ENCODE assay signal across 25 mouse cellular contexts in the genomic region with DNA sequence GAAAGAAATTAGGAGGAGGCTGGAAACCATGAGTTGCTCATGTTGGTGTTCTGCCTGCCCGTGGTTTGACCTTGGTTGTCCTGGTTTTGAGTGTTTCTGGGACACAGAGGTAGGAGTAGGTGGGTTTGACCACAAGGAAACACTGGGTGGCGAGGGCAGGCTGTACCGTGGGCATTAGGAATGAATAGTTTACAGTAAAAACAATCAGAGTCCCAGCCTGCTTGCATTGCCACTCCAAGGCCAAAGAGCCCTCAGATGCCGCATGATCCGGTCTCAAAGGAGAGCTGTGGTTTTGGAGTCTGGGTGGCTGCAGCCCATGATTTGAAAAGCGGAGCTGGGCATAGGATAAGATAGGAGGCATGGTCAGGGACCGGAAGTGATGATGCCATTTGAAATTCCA.
"Had no signal": no experiment of that assay in that cellular context is flagged by ENCODE, and none has a peak within 500 bp of the region (broad histone marks: within the 10 kb centered on the region; RNA-seq: fewer than 3 reads in every experiment).

No protein-coding gene starts in this region.

- H3K4me3 ChIP-seq: gastrocnemius, adult 2 months; heart, embryonic 10.5 days; heart, embryonic 12.5 days; hindbrain, embryonic 10.5 days; hindbrain, embryonic 12.5 days; intestine, embryonic 15.5 days; layer of hippocampus, adult 2 months; left cerebral cortex, adult 2 months; limb, embryonic 10.5 days; limb, embryonic 12.5 days had no signal

- H3K4me1 ChIP-seq: heart, embryonic 10.5 days; heart, embryonic 12.5 days; hindbrain, embryonic 10.5 days; hindbrain, embryonic 12.5 days; intestine, embryonic 15.5 days; limb, embryonic 10.5 days; limb, embryonic 12.5 days had no signal

- H3K27ac ChIP-seq: gastrocnemius, adult 2 months; heart, embryonic 10.5 days; hindbrain, embryonic 10.5 days; hindbrain, embryonic 12.5 days; hindbrain, embryonic 14.5 days; intestine, embryonic 15.5 days; layer of hippocampus, adult 2 months; left cerebral cortex, adult 2 months; limb, embryonic 10.5 days; limb, embryonic 12.5 days had no signal

- H3K36me3 ChIP-seq: heart, embryonic 10.5 days; heart, embryonic 12.5 days; hindbrain, embryonic 10.5 days; hindbrain, embryonic 12.5 days; intestine, embryonic 15.5 days; limb, embryonic 10.5 days; limb, embryonic 12.5 days had no signal

- H3K9ac ChIP-seq: heart, embryonic 12.5 days; hindbrain, embryonic 12.5 days; hindbrain, embryonic 14.5 days; intestine, embryonic 15.5 days; limb, embryonic 12.5 days had no signal

- ATAC-seq: hindbrain, embryonic 16.5 days; inflammation-experienced regulatory T-cells, adult 6 months; intestine, embryonic 15.5 days; intestine, postnatal 0 days had no signal

- DNase-seq: gastrocnemius, adult 2 months; gastrocnemius, postnatal 10 days; gastrocnemius, postnatal 25 days; heart, postnatal 10 days; heart, postnatal 4 days; kidney, adult 18-20 months; kidney, adult 8-10 months; kidney, postnatal 10 days; kidney, postnatal 25 days; kidney, postnatal 4 days; liver had no signal

- H3K4me2 ChIP-seq: heart, embryonic 12.5 days; hindbrain, embryonic 12.5 days; hindbrain, embryonic 14.5 days; intestine, embryonic 15.5 days; limb, embryonic 12.5 days; liver, embryonic 11.5 days had no signal

- H3K9me3 ChIP-seq: heart, embryonic 10.5 days; hindbrain, embryonic 10.5 days; intestine, embryonic 15.5 days; limb, embryonic 10.5 days; limb, embryonic 12.5 days had no signal

- H3K27me3 ChIP-seq: heart, embryonic 12.5 days; hindbrain, embryonic 12.5 days; intestine, embryonic 15.5 days; limb, embryonic 12.5 days had no signal
